Mouse (Mus musculus) ES-E14 (cell line): ENCODE data around the gene Ccdc87.

Experiments used
- CHD2 ChIP-seq: IDR thresholded peaks from 2 replicates; pipeline ENCODE4 v1.6.1; 2014; ENCODE audit warnings: mild to moderate bottlenecking, low read depth, low read length, inconsistent platforms
- MAFK ChIP-seq: IDR thresholded peaks from 2 replicates; pipeline ENCODE4 v1.6.1; 2014; ENCODE audit warnings: mild to moderate bottlenecking, low read depth, low read length, inconsistent platforms; ENCODE audit not compliant: insufficient read depth
- ZC3H11A ChIP-seq: IDR thresholded peaks from 2 replicates; pipeline ENCODE4 v1.6.1; 2012; ENCODE audit warnings: low read depth, mild to moderate bottlenecking, inconsistent platforms, low read length, borderline replicate concordance
- ZNF384 ChIP-seq: IDR thresholded peaks from 2 replicates; pipeline ENCODE4 v1.6.1; 2012; ENCODE audit warnings: low read depth, low read length, inconsistent platforms

DNA sequence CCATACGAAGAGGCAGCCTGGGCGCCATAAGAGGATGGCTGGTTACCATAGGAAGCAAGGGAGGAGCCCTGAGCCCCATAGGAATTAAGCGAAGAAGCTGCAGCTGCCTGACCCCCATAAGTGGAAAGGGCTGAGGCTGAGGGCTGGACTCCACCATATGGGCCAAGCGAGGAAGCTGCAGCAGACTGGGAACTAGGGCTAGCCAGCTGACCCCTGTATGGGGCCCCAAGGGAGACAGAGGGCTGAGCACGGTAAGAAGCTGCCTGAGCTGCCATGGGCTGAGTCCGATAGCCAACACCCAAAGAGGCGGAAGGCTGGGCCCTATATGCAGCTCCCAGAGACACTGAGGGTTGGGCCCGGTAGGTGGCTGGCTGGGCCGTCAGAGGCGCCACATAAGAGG, 35.9 kb upstream of the Ccdc87 start:
- TF ChIP-seq ZC3H11A (no peak), ZNF384 (no peak), CHD2 (no peak), MAFK (no peak)
